Mouse (Mus musculus) liver, embryonic 12.5 days (tissue): ENCODE measurements around the gene Olfr559. TPM values are rescaled to one million over a fixed set of nuclear protein-coding genes. Genes with fewer than 3 reads are reported as not detected.
A peak's percentile ranks its signal among the peaks of the same experiment; 100 is the strongest.

Experiments used
- ATAC-seq: fragments of 200-750 bp; cut with Nextera tagmentation; 2 replicates; pipeline ENCODE4 v1.8.0; 2017; ENCODE audit warnings: moderate number of reproducible peaks, mild to moderate bottlenecking, moderate library complexity
- H3K27ac ChIP-seq: fragments of 300-500 bp; sonication (generic); 2 replicates; pipeline ENCODE4 v1.5.1; 2016; ENCODE audit warnings: mild to moderate bottlenecking
- H3K27me3 ChIP-seq: fragments of 300-500 bp; sonication (generic); replicated peaks from 2 replicates; pipeline ENCODE4 v1.6.1; 2016; ENCODE audit warnings: mild to moderate bottlenecking, moderate library complexity
- H3K36me3 ChIP-seq: fragments of 300-500 bp; sonication (generic); 2 replicates; pipeline ENCODE4 v1.6.1; 2016; ENCODE audit warnings: mild to moderate bottlenecking, moderate library complexity
- H3K4me1 ChIP-seq: fragments of 300-500 bp; sonication (generic); 2 replicates; pipeline ENCODE4 v1.6.1; 2016
- H3K4me2 ChIP-seq: fragments of 300-500 bp; sonication (generic); 2 replicates; pipeline ENCODE4 v1.6.1; 2016; ENCODE audit warnings: mild to moderate bottlenecking, moderate library complexity
- H3K4me3 ChIP-seq: fragments of 300-500 bp; sonication (generic); 2 replicates; pipeline ENCODE4 v1.5.1; 2016; ENCODE audit warnings: mild to moderate bottlenecking, moderate library complexity
- H3K9ac ChIP-seq: fragments of 300-500 bp; sonication (generic); 2 replicates; pipeline ENCODE4 v1.6.1; 2016; ENCODE audit warnings: mild to moderate bottlenecking, moderate library complexity
- H3K9me3 ChIP-seq: fragments of 300-500 bp; sonication (generic); replicated peaks from 2 replicates; pipeline ENCODE4 v1.6.1; 2016; ENCODE audit warnings: mild to moderate bottlenecking, moderate library complexity
- WGBS: fragments of 180-500 bp; shearing (Covaris S2); methylation state at CpG from one replicate; pipeline ENCODE4 v1.1.7; 2016; ENCODE audit not compliant: insufficient replicate concordance; 5-methylcytosine and 5-hydroxymethylcytosine counted together
- polyA plus RNA-seq: library from polyadenylated mRNA; unstranded; fragments of >200 nt; fragmentation: Nextera tagmentation; extraction: Ambion mirVana; gene quantifications from 2 replicates; pipeline ENCODE4 v1.2.1, GENCODE M21; 2016

Olfr559 gene
- polyA plus RNA-seq = not detected in 2 replicates

GRCm38 (mm10) chr7:102727391-102727790, at the start of gene Olfr559:
Gene Olfr559, minus strand, starts transcription at chr7:102727491.
- H3K4me1 ChIP-seq = no peaks in the 10 kb centered on the region
- no peaks in the 10 kb centered on the region for H3K27me3 ChIP-seq
- no peaks in the 10 kb centered on the region for H3K9me3 ChIP-seq
- no peak within 1 kb of the TSS for H3K27ac ChIP-seq
- H3K9ac ChIP-seq = no peak within 1 kb of the TSS
- no peak within 1 kb of the TSS for H3K4me2 ChIP-seq
- no peak within 1 kb of the TSS for H3K4me3 ChIP-seq
- no peaks in the 10 kb centered on the region for H3K36me3 ChIP-seq
- no peak for ATAC-seq

GRCm38 (mm10) chr7:102770921-102771320, 43.6 kb upstream of the Olfr559 start, which contains the start of gene Olfr561:
Gene Olfr561, plus strand, starts transcription at chr7:102771221.
- Histone ChIP-seq H3K4me2 (no peak within 1 kb of the TSS), H3K4me1 (no peaks in the 10 kb centered on the region), H3K27me3 (no peaks in the 10 kb centered on the region), H3K4me3 (no peak within 1 kb of the TSS), H3K27ac (no peak within 1 kb of the TSS), H3K9ac (no peak within 1 kb of the TSS), H3K9me3 (no peaks in the 10 kb centered on the region), H3K36me3 (no peaks in the 10 kb centered on the region)
- ATAC-seq = no peak
- WGBS = 33% methylated on average over 2 of the region's 2 CpGs

- no peak for ATAC-seq
- Histone ChIP-seq H3K36me3 (no peaks in the 10 kb centered on the region), H3K27me3 (no peaks in the 10 kb centered on the region), H3K4me3 (no peak within 1 kb of the TSS), H3K4me1 (no peaks in the 10 kb centered on the region), H3K9ac (no peak within 1 kb of the TSS), H3K4me2 (no peak within 1 kb of the TSS), H3K9me3 (no peaks in the 10 kb centered on the region), H3K27ac (no peak within 1 kb of the TSS)
- 68% methylated on average over 4 of the region's 4 CpGs for WGBS
Observed at GRCm38 (mm10) chr7:102759266-102759665, 32.0 kb upstream of the Olfr559 start, which contains the start of the genes Olfr560 and Olfr78. Gene Olfr560, minus strand, starts transcription at chr7:102759366. Gene Olfr78, minus strand, starts transcription at chr7:102759471.

GRCm38 (mm10) chr7:102752086-102752485, 24.8 kb upstream of the Olfr559 start:
- Histone ChIP-seq H3K9ac (no peak overlapping the region), H3K36me3 (no peaks in the 10 kb centered on the region), H3K4me2 (no peak overlapping the region), H3K27me3 (no peaks in the 10 kb centered on the region), H3K27ac (no peak overlapping the region), H3K4me1 (no peaks in the 10 kb centered on the region), H3K9me3 (no peaks in the 10 kb centered on the region), H3K4me3 (no peak overlapping the region)
- 11% methylated on average over 1 of the region's 1 CpGs for WGBS
- ATAC-seq = no peak

- Histone ChIP-seq H3K9ac (no peak overlapping the region), H3K4me1 (no peaks in the 10 kb centered on the region), H3K27me3 (no peaks in the 10 kb centered on the region), H3K4me3 (no peak overlapping the region), H3K36me3 (no peaks in the 10 kb centered on the region), H3K27ac (no peak overlapping the region), H3K4me2 (no peak overlapping the region), H3K9me3 (no peaks in the 10 kb centered on the region)
- 42% methylated on average over 2 of the region's 2 CpGs for WGBS
- no peak for ATAC-seq
Observed at GRCm38 (mm10) chr7:102737705-102738104, 10.4 kb upstream of the Olfr559 start.

- Histone ChIP-seq H3K4me3 (no peak overlapping the region), H3K27me3 (no peaks in the 10 kb centered on the region), H3K9me3 (no peaks in the 10 kb centered on the region), H3K9ac (no peak overlapping the region), H3K4me1 (no peaks in the 10 kb centered on the region), H3K27ac (no peak overlapping the region), H3K36me3 (no peaks in the 10 kb centered on the region), H3K4me2 (no peak overlapping the region)
- no peak for ATAC-seq
- 60% methylated on average over 1 of the region's 1 CpGs for WGBS
Observed at GRCm38 (mm10) chr7:102733793-102734192, 6.5 kb upstream of the Olfr559 start.

GRCm38 (mm10) chr7:102718970-102719369, 8.3 kb downstream of the Olfr559 start, which contains the start of gene Olfr33:
Gene Olfr33, minus strand, starts transcription at chr7:102719070.
- no peak within 1 kb of the TSS for H3K4me3 ChIP-seq
- no peaks in the 10 kb centered on the region for H3K27me3 ChIP-seq
- H3K4me2 ChIP-seq = no peak within 1 kb of the TSS
- H3K27ac ChIP-seq = no peak within 1 kb of the TSS
- H3K4me1 ChIP-seq = no peaks in the 10 kb centered on the region
- 30% methylated on average over 1 of the region's 1 CpGs for WGBS
- ATAC-seq = no peak
- H3K36me3 ChIP-seq = no peaks in the 10 kb centered on the region
- no peak within 1 kb of the TSS for H3K9ac ChIP-seq
- H3K9me3 ChIP-seq = no peaks in the 10 kb centered on the region

- Histone ChIP-seq H3K36me3 (no peaks in the 10 kb centered on the region), H3K4me2 (no peak within 1 kb of the TSS), H3K9ac (no peak within 1 kb of the TSS), H3K4me3 (no peak within 1 kb of the TSS), H3K4me1 (no peaks in the 10 kb centered on the region), H3K27me3 (no peaks in the 10 kb centered on the region), H3K27ac (no peak within 1 kb of the TSS), H3K9me3 (no peaks in the 10 kb centered on the region)
- no peak for ATAC-seq
Observed at GRCm38 (mm10) chr7:102701915-102702314, 25.4 kb downstream of the Olfr559 start, which contains the start of gene Olfr558. Gene Olfr558, plus strand, starts transcription at chr7:102702215.

- Histone ChIP-seq H3K9ac (no peak overlapping the region), H3K27me3 (no peaks in the 10 kb centered on the region), H3K4me3 (no peak overlapping the region), H3K27ac (no peak overlapping the region), H3K9me3 (no peaks in the 10 kb centered on the region), H3K36me3 (no peaks in the 10 kb centered on the region), H3K4me1 (no peaks in the 10 kb centered on the region), H3K4me2 (no peak overlapping the region)
- ATAC-seq = no peak
- 70% methylated on average over 7 of the region's 7 CpGs for WGBS
Observed at GRCm38 (mm10) chr7:102698461-102698860, 28.8 kb downstream of the Olfr559 start.

- H3K27ac ChIP-seq = no peak within 1 kb of the TSS
- H3K27me3 ChIP-seq = no peaks in the 10 kb centered on the region
- no peak within 1 kb of the TSS for H3K4me3 ChIP-seq
- no peaks in the 10 kb centered on the region for H3K4me1 ChIP-seq
- H3K9ac ChIP-seq = no peak within 1 kb of the TSS
- ATAC-seq = no peak
- no peaks in the 10 kb centered on the region for H3K9me3 ChIP-seq
- 67% methylated on average over 5 of the region's 5 CpGs for WGBS
- no peaks in the 10 kb centered on the region for H3K36me3 ChIP-seq
- no peak within 1 kb of the TSS for H3K4me2 ChIP-seq
Observed at GRCm38 (mm10) chr7:102695358-102696125, 31.7 kb downstream of the Olfr559 start, which contains the start of gene Olfr557. Gene Olfr557, plus strand, starts transcription at chr7:102695910.

- no peaks in the 10 kb centered on the region for H3K36me3 ChIP-seq
- H3K9ac ChIP-seq = peak within 1 kb of the TSS; percentile 48
- peak within 1 kb of the TSS; percentile 57 for H3K4me3 ChIP-seq
- peak within 1 kb of the TSS; percentile 74 for H3K4me2 ChIP-seq
- H3K9me3 ChIP-seq = no peaks in the 10 kb centered on the region
- H3K27ac ChIP-seq = no peak within 1 kb of the TSS
- H3K27me3 ChIP-seq = no peaks in the 10 kb centered on the region
- peak; percentile 98 for ATAC-seq
- 0 out of 2 replicates have a peak, but pooled peaks cover 5% of the 10 kb centered on the region for H3K4me1 ChIP-seq
- WGBS = under 1% methylated on average over 40 of the region's 40 CpGs
Observed at GRCm38 (mm10) chr7:102686944-102687501, 40.3 kb downstream of the Olfr559 start, which contains the start of gene Trim68. Gene Trim68, minus strand, starts transcription at chr7:102687327.

- 68% methylated on average over 1 of the region's 1 CpGs for WGBS
- H3K4me2 ChIP-seq = no peak overlapping the region
- no peak for ATAC-seq
- H3K36me3 ChIP-seq = no peaks in the 10 kb centered on the region
- no peaks in the 10 kb centered on the region for H3K4me1 ChIP-seq
- no peak overlapping the region for H3K9ac ChIP-seq
- H3K27ac ChIP-seq = no peak overlapping the region
- H3K27me3 ChIP-seq = no peaks in the 10 kb centered on the region
- H3K4me3 ChIP-seq = no peak overlapping the region
- H3K9me3 ChIP-seq = no peaks in the 10 kb centered on the region
Observed at GRCm38 (mm10) chr7:102681916-102682315, 45.4 kb downstream of the Olfr559 start.
